Mouse (Mus musculus) liver, postnatal 0 days (tissue): ENCODE measurements around the gene Gkn2.

ENCODE experiments used
- CTCF ChIP-seq: sonication (generic); IDR thresholded peaks from 2 replicates; pipeline ENCODE4 v1.5.1; 2016; ENCODE audit warnings: antibody characterized with exemption, low read depth
- EP300 ChIP-seq: IDR thresholded peaks from 2 replicates; pipeline ENCODE4 v1.6.1; 2016; ENCODE audit warnings: antibody characterized with exemption, low read depth, mild to moderate bottlenecking

GRCm38 (mm10) chr6:87426954-87427353 is 53.8 kb downstream of the Gkn2 start:
- TF ChIP-seq CTCF (no peak), EP300 (no peak)
